Mouse (Mus musculus): ENCODE data around the gene Nxn. TPM values are rescaled to one million over a fixed set of nuclear protein-coding genes. Genes with fewer than 3 reads are reported as not detected.

Nxn gene
- total and polyA plus RNA-seq, 3 experiments, result 10.0 to 19.1 (median 14.6) TPM

DNA sequence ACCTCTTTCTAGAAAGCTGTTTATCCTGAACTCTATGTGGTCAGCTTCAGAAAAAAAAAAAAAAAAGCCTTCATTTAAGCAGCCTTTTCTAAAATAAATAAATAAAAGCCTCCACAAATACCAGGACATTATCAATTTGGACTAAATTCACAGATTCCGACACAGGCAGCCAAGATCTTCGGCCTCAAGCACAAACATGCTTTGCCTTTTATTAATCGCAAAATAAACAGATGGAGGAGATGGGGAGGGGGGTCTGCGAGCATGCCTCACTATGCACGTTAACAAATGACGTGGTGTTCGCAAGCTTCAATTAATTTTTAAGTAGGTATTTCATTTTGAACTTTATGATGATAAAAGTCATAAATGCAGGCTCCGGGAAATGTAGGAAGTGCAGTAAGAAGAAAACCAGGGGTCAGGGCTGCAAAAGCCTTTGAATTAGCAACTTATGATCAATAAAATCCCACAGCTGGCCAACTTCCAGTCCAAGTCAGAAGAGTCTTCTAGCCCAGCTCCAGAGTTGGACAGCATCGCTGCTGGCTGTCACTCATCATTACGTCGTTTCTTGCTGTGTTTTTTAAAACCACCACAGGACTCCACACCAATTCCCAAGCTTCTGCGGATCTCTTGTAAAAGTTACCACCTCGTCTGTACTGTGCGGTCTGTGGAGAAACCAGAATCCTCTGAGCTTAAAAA, 40.2 kb downstream of the Nxn start:
- TF ChIP-seq CTCF (IDR thresholded peaks at IDR 0.05) (no peak), EP300 (IDR thresholded peaks at IDR 0.05; ENCODE audit: insufficient read depth, low read depth, low read length) (no peak), POLR2A (IDR thresholded peaks at IDR 0.05; ENCODE audit: insufficient read depth, low read depth, low read length) (no peak)
- WGBS, result 68% methylated on average over 14 of the region's 14 CpGs
- peak overlapping the region; percentile 64 for H3K27ac ChIP-seq
- H3K4me3 ChIP-seq, result no peak overlapping the region
- intact Hi-C loops (cut with DNase I), result no loop called here
- no peaks in the 10 kb centered on the region for H3K27me3 ChIP-seq (ENCODE audit: control insufficient read depth, insufficient read depth, low read length)
- H3K4me1 ChIP-seq (ENCODE audit: control insufficient read depth, insufficient read depth, low read length), result peaks cover 17% of the 10 kb centered on the region
- peaks cover 2% of the 10 kb centered on the region for H3K79me2 ChIP-seq (replicated peaks; ENCODE audit: control insufficient read depth, insufficient read depth, low read length)
- DNase-seq, result no peak
- H3K36me3 ChIP-seq (ENCODE audit: control insufficient read depth, insufficient read depth, low read length), result peaks cover 2% of the 10 kb centered on the region; the same call in 1 of the 2 replicates
- H3K9ac ChIP-seq (ENCODE audit: low read depth, low read length), result no peak overlapping the region

DNA sequence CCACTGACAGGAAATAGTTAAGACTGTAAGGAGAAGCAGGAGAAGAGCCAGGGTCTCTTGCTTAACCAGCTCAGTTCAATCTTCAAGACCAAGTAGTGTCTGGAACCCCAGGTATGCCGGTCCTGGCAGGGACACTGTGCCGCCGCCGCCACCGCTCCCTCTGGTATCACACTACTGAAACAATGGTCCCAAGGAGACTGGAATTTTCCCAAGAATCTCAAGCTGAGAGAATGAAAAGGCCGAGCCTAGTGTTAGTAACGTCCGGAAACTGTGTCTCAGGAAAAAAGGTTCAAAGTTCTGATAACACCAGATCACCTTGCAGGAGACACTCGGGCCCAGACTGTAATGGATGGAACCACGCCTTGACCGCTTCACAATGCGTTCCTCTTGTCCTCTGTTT, 41.5 kb downstream of the Nxn start:
- peaks cover 2% of the 10 kb centered on the region for H3K79me2 ChIP-seq (replicated peaks; ENCODE audit: control insufficient read depth, insufficient read depth, low read length)
- peak overlapping the region; percentile 64 for H3K27ac ChIP-seq
- intact Hi-C loops (cut with DNase I), result loop anchor here (2.0 kb wide), 1 partner anchor 15 kb away; no protein-coding TSS in a partner anchor
- H3K9ac ChIP-seq (ENCODE audit: low read depth, low read length), result no peak overlapping the region; the same call in none of the 2 replicates
- 0 out of 2 replicates have a peak overlapping the region, but pooled peaks have one; percentile 4 for H3K4me3 ChIP-seq
- no peaks in the 10 kb centered on the region for H3K27me3 ChIP-seq (ENCODE audit: control insufficient read depth, insufficient read depth, low read length)
- H3K36me3 ChIP-seq (ENCODE audit: control insufficient read depth, insufficient read depth, low read length), result peaks cover 2% of the 10 kb centered on the region; the same call in 1 of the 2 replicates
- DNase-seq, result no peak
- TF ChIP-seq EP300 (IDR thresholded peaks at IDR 0.05; ENCODE audit: insufficient read depth, low read depth, low read length) (no peak), POLR2A (IDR thresholded peaks at IDR 0.05; ENCODE audit: insufficient read depth, low read depth, low read length) (no peak), CTCF (IDR thresholded peaks at IDR 0.05) (no peak)
- 52% methylated on average over 12 of the region's 12 CpGs for WGBS
- H3K4me1 ChIP-seq (ENCODE audit: control insufficient read depth, insufficient read depth, low read length), result peaks cover 16% of the 10 kb centered on the region

DNA sequence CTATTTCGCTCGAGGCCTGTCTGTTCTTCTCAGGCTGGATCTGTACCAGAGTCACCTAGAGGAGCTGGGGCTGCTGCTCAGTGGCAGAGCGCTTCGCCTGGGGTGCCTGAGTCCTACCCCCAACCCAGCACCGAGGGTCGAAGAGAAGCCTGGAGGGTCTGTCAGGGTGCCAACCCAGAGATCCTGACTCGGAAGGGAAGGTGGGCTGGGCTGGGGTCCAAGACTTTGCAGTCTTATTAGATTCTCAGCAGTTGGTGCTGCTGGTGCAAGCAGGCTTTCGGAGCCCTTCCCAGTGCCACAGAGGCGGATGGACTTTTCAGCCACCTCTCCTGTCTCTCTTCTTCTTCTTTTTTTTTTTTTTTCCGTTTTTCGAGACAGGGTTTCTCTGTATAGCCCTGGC, 42.8 kb downstream of the Nxn start:
- Histone ChIP-seq H3K79me2 (replicated peaks; ENCODE audit: control insufficient read depth, insufficient read depth, low read length) (peaks cover 2% of the 10 kb centered on the region), H3K4me1 (ENCODE audit: control insufficient read depth, insufficient read depth, low read length) (peaks cover 10% of the 10 kb centered on the region), H3K27me3 (ENCODE audit: control insufficient read depth, insufficient read depth, low read length) (no peaks in the 10 kb centered on the region), H3K27ac (no peak overlapping the region), H3K4me3 (no peak overlapping the region), H3K9ac (ENCODE audit: low read depth, low read length) (no peak overlapping the region), H3K36me3 (ENCODE audit: control insufficient read depth, insufficient read depth, low read length) (no peaks in the 10 kb centered on the region)
- TF ChIP-seq CTCF (IDR thresholded peaks at IDR 0.05) (no peak), POLR2A (IDR thresholded peaks at IDR 0.05; ENCODE audit: insufficient read depth, low read depth, low read length) (no peak), EP300 (IDR thresholded peaks at IDR 0.05; ENCODE audit: insufficient read depth, low read depth, low read length) (no peak)
- intact Hi-C loops (cut with DNase I), result loop anchor here (2.0 kb wide), 1 partner anchor 13 kb away; no protein-coding TSS in a partner anchor
- no peak for DNase-seq
- 85% methylated on average over 11 of the region's 11 CpGs for WGBS

DNA sequence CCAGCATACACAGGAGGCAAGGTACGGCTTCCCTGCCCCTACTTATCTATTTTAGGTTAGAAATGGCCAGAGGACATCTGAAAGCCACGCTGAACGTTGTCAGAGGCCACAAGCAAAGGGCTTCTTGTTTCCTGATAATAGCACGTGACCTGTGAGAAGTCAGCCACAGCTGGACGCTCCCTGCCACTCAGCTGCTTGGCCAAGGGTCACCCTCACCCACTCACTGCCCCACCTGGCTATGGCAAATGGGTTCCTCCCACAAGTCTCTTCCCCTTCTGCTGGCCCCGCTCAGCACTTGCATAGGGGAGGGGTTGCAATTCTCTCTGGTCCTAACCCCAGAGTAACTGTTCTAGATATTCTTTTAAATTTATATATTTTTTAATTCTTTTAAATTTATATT, 43.5 kb downstream of the Nxn start:
- Histone ChIP-seq H3K79me2 (replicated peaks; ENCODE audit: control insufficient read depth, insufficient read depth, low read length) (no peaks in the 10 kb centered on the region; the same call in 1 of the 2 replicates), H3K4me1 (ENCODE audit: control insufficient read depth, insufficient read depth, low read length) (peaks cover 10% of the 10 kb centered on the region), H3K27me3 (ENCODE audit: control insufficient read depth, insufficient read depth, low read length) (no peaks in the 10 kb centered on the region), H3K36me3 (ENCODE audit: control insufficient read depth, insufficient read depth, low read length) (no peaks in the 10 kb centered on the region), H3K9ac (ENCODE audit: low read depth, low read length) (no peak overlapping the region), H3K27ac (no peak overlapping the region), H3K4me3 (no peak overlapping the region)
- intact Hi-C loops (cut with DNase I), result no loop called here
- TF ChIP-seq EP300 (IDR thresholded peaks at IDR 0.05; ENCODE audit: insufficient read depth, low read depth, low read length), result no peak
- TF ChIP-seq POLR2A (IDR thresholded peaks at IDR 0.05; ENCODE audit: insufficient read depth, low read depth, low read length), result no peak
- no peak for TF ChIP-seq CTCF (IDR thresholded peaks at IDR 0.05)
- no peak for DNase-seq
- WGBS, result 70% methylated on average over 6 of the region's 6 CpGs

DNA sequence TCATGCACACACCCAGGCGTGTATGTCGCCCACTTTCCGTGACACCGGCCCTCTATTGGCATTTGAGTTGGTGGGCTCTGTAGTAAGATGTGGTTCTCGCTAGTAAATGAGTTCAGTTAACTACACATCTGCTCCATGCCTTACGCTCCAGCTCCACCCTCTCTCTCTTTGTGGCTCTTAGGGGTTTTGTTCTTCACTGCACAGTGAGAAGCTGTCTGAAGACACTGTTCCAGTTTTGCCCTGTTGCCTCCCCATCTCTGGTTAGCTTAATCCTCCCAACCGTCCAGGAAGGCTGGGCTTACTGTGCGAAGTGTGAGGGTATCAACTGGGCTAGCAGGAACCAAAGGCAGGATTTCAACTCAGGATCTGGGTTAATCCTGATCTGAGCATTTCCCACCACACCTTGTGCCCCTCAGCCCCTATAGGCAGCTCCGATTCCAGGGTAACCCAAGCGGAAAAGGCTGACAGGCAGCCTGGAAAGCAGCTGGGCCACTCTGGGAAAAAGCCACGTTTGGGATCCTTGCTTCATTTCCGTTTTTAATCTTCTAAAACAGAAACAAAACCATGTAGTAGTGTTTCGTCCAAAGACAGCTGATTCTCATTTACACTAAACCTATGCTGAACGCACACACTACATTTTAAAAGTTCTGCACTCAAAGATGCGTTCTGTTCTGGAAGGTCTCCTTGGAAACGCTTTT, 45.9 kb downstream of the Nxn start:
- H3K27ac ChIP-seq, result peak overlapping the region; percentile 40
- no peak for DNase-seq
- no peak overlapping the region for H3K9ac ChIP-seq (ENCODE audit: low read depth, low read length)
- no peaks in the 10 kb centered on the region for H3K36me3 ChIP-seq (ENCODE audit: control insufficient read depth, insufficient read depth, low read length)
- intact Hi-C loops (cut with DNase I), result no loop called here
- H3K4me1 ChIP-seq (ENCODE audit: control insufficient read depth, insufficient read depth, low read length), result peaks cover 9% of the 10 kb centered on the region
- H3K27me3 ChIP-seq (ENCODE audit: control insufficient read depth, insufficient read depth, low read length), result no peaks in the 10 kb centered on the region
- WGBS, result 70% methylated on average over 16 of the region's 16 CpGs
- no peaks in the 10 kb centered on the region for H3K79me2 ChIP-seq (replicated peaks; ENCODE audit: control insufficient read depth, insufficient read depth, low read length)
- H3K4me3 ChIP-seq, result no peak overlapping the region
- TF ChIP-seq CTCF (IDR thresholded peaks at IDR 0.05) (no peak), POLR2A (IDR thresholded peaks at IDR 0.05; ENCODE audit: insufficient read depth, low read depth, low read length) (no peak), EP300 (IDR thresholded peaks at IDR 0.05; ENCODE audit: insufficient read depth, low read depth, low read length) (no peak)

DNA sequence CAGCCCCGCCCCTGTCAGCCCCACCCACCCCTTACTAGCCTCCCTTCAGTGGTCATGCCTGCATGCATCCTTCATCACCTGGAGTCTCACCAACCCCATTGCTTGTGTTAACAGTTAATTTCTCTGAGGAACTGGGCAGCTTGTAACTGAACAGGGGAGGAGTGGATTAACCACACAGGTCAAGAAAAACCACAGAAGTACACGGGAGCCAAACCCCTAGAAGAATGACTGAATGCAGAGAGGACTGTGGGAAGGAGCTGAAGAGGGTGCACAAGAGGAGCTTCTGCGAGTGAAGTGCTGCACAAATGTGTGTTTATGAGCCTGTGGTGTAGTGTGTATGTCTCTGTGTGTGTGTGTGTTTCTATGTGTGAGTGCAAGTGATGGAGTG, 47.3 kb downstream of the Nxn start:
- WGBS, result 53% methylated on average over 3 of the region's 3 CpGs
- no peaks in the 10 kb centered on the region for H3K36me3 ChIP-seq (ENCODE audit: control insufficient read depth, insufficient read depth, low read length)
- TF ChIP-seq EP300 (IDR thresholded peaks at IDR 0.05; ENCODE audit: insufficient read depth, low read depth, low read length), result no peak
- TF ChIP-seq POLR2A (IDR thresholded peaks at IDR 0.05; ENCODE audit: insufficient read depth, low read depth, low read length), result no peak
- TF ChIP-seq CTCF (IDR thresholded peaks at IDR 0.05), result no peak
- H3K79me2 ChIP-seq (replicated peaks; ENCODE audit: control insufficient read depth, insufficient read depth, low read length), result no peaks in the 10 kb centered on the region
- no peaks in the 10 kb centered on the region for H3K27me3 ChIP-seq (ENCODE audit: control insufficient read depth, insufficient read depth, low read length)
- intact Hi-C loops (cut with DNase I), result no loop called here
- H3K9ac ChIP-seq (ENCODE audit: low read depth, low read length), result no peak overlapping the region
- H3K27ac ChIP-seq, result no peak overlapping the region
- no peak overlapping the region for H3K4me3 ChIP-seq
- peaks cover 3% of the 10 kb centered on the region for H3K4me1 ChIP-seq (ENCODE audit: control insufficient read depth, insufficient read depth, low read length)
- no peak for DNase-seq

Measured in heart, adult 2 months (tissue).